Mouse (Mus musculus) layer of hippocampus, adult 11-12 months (tissue): Measurements from ENCODE around the gene Exoc1.

Experiments used
- DNase-seq: peaks from one replicate; pipeline ENCODE4 v3.0.0; 2022; ENCODE audit warnings: low spot score

Exoc1 gene

GRCm38 (mm10) chr5:76529040-76529703 is at the start of gene Exoc1:
TSS of gene Exoc1 (plus strand) at chr5:76529311.
- DNase-seq: peak; percentile 96

- no peak for DNase-seq
These were observed 45.3 kb upstream of the Exoc1 start, which contains the start of gene Gm7271 for GRCm38 (mm10) chr5:76483811-76484210. TSS of gene Gm7271 (plus strand) at chr5:76484040.

GRCm38 (mm10) chr5:76495126-76495525 is 34.0 kb upstream of the Exoc1 start:
- DNase-seq: no peak

- DNase-seq: no peak
These were observed 6.7 kb upstream of the Exoc1 start for GRCm38 (mm10) chr5:76522446-76522845.

GRCm38 (mm10) chr5:76524623-76525022 is 4.5 kb upstream of the Exoc1 start:
- DNase-seq: no peak

- no peak for DNase-seq
These were observed 4.0 kb upstream of the Exoc1 start for GRCm38 (mm10) chr5:76525066-76525465.

- DNase-seq: no peak
These were observed 3.3 kb upstream of the Exoc1 start for GRCm38 (mm10) chr5:76525829-76526228.

- no peak for DNase-seq
These were observed 574 bp downstream of the Exoc1 start for GRCm38 (mm10) chr5:76529704-76530066.

GRCm38 (mm10) chr5:76533186-76533585 is 4.1 kb downstream of the Exoc1 start:
- no peak for DNase-seq

- no peak for DNase-seq
These were observed 7.1 kb downstream of the Exoc1 start for GRCm38 (mm10) chr5:76536231-76536630.

GRCm38 (mm10) chr5:76537578-76537977 is 8.5 kb downstream of the Exoc1 start:
- no peak for DNase-seq

- DNase-seq: peak; percentile 9
These were observed 11.1 kb downstream of the Exoc1 start for GRCm38 (mm10) chr5:76540181-76540580.

GRCm38 (mm10) chr5:76540842-76541241 is 11.7 kb downstream of the Exoc1 start:
- DNase-seq: no peak

- no peak for DNase-seq
These were observed 14.1 kb downstream of the Exoc1 start for GRCm38 (mm10) chr5:76543200-76543599.

- DNase-seq: no peak
These were observed 21.3 kb downstream of the Exoc1 start for GRCm38 (mm10) chr5:76550426-76550825.

- DNase-seq: peak; percentile 69
These were observed 36.2 kb downstream of the Exoc1 start for GRCm38 (mm10) chr5:76565321-76565720.

- DNase-seq: no peak
These were observed 45.1 kb downstream of the Exoc1 start for GRCm38 (mm10) chr5:76574251-76574650.

- DNase-seq: no peak
These were observed 47.9 kb downstream of the Exoc1 start for GRCm38 (mm10) chr5:76577026-76577425.

GRCm38 (mm10) chr5:76585378-76585777 is 56.3 kb downstream of the Exoc1 start:
- DNase-seq: no peak

- DNase-seq: peak; percentile 83
These were observed 59.6 kb downstream of the Exoc1 start, which contains the start of gene Cep135 for GRCm38 (mm10) chr5:76588551-76589283. TSS of gene Cep135 (plus strand) at chr5:76588698.

GRCm38 (mm10) chr5:76589311-76589710 is 60.2 kb downstream of the Exoc1 start:
- no peak for DNase-seq

- DNase-seq: no peak
These were observed 60.9 kb downstream of the Exoc1 start for GRCm38 (mm10) chr5:76590009-76590408.

GRCm38 (mm10) chr5:76591885-76592284 is 62.8 kb downstream of the Exoc1 start:
- no peak for DNase-seq
